Mouse (Mus musculus): Measurements from ENCODE around the gene Rassf1.

DNA sequence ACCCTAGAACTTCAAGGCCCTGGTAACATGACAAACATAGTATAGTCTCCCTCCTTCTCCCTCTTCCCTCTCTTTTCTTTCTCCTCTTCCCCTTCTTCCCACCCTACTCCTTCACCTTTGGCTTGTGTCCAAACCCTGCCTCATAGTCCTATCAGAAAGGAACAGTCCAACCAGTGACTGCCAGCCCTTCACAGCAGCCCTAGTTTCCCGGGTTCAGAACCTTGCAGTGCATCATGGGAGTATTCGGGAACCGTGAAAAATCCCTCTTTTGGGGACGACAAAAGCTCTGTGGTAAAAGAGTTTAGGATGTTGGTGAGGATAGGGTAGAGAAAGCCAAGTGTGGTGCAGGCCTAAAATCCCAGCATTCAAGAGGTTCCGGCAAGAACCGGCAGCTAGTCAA lies 31.0 kb upstream of the Rassf1 start:
- no peak for TF ChIP-seq TCF12 (IDR thresholded peaks at IDR 0.05; ENCODE audit: low read depth, low read length)
- no peak for TF ChIP-seq CTCF (conservative IDR thresholded peaks at IDR 0.05 in 1 of 2, IDR thresholded peaks at IDR 0.05 in 1 of 2; ENCODE audit: low read depth in 2 of 2, low read length in 2 of 2)
- TF ChIP-seq CHD2 (IDR thresholded peaks at IDR 0.05; ENCODE audit: low read length) = no peak
- no peak for TF ChIP-seq EP300 (IDR thresholded peaks at IDR 0.05; ENCODE audit: low read length)
- no peak for TF ChIP-seq ETS1 (conservative IDR thresholded peaks at IDR 0.05; ENCODE audit: low read depth, low read length)
- TF ChIP-seq MXI1 (IDR thresholded peaks at IDR 0.05; ENCODE audit: low read depth, low read length) = no peak
- TF ChIP-seq ELF1 (IDR thresholded peaks at IDR 0.05; ENCODE audit: low read depth, low read length) = no peak
- no peak for TF ChIP-seq RAD21 (IDR thresholded peaks at IDR 0.05; ENCODE audit: low read depth, low read length)
- no peak for TF ChIP-seq UBTF (IDR thresholded peaks at IDR 0.05; ENCODE audit: low read depth, low read length)
- no peak for TF ChIP-seq POLR2A (IDR thresholded peaks at IDR 0.05; ENCODE audit: low read depth, low read length)
- no peak for TF ChIP-seq MAFK (IDR thresholded peaks at IDR 0.05; ENCODE audit: insufficient replicate concordance, low read length)
- TF ChIP-seq MYC (IDR thresholded peaks at IDR 0.05; ENCODE audit: low read depth, low read length) = no peak
- TF ChIP-seq JUN (IDR thresholded peaks at IDR 0.05; ENCODE audit: insufficient read depth, low read depth, low read length) = no peak
